Mouse (Mus musculus): ENCODE results near the gene Zfp773. TPM values are rescaled to one million over a fixed set of nuclear protein-coding genes. Genes with fewer than 3 reads are reported as not detected.

The Zfp773 gene
- polyA plus RNA-seq, 1 experiment from 2014 or later, result 2.0 TPM

Other genes starting within 250 kb of the Zfp773 start
- gene Aurkc, start 141.5 kb downstream of the Zfp773 start, polyA plus RNA-seq (2015; fragmentation: Nextera tagmentation; extraction: Ambion mirVana), result 0.17 TPM in 1 of 2 replicates, not detected in the other
- 12.0 and 12.6 TPM in 2 replicates for gene Zfp954, start 15.3 kb downstream of the Zfp773 start, polyA plus RNA-seq (2015; fragmentation: Nextera tagmentation; extraction: Ambion mirVana)
- gene Zfp418, start 34.6 kb upstream of the Zfp773 start, polyA plus RNA-seq (2015; fragmentation: Nextera tagmentation; extraction: Ambion mirVana), result 1.7 and 1.9 TPM in 2 replicates
- gene Zfp772, start 73.2 kb upstream of the Zfp773 start, polyA plus RNA-seq (2015; fragmentation: Nextera tagmentation; extraction: Ambion mirVana), result 7.3 and 7.5 TPM in 2 replicates
- gene Vmn2r29, start 110.6 kb upstream of the Zfp773 start, polyA plus RNA-seq (2015; fragmentation: Nextera tagmentation; extraction: Ambion mirVana), result 0.22 and 1.9 TPM in 2 replicates
- 3.1 and 5.1 TPM in 2 replicates for gene Gm45844, start 141.5 kb upstream of the Zfp773 start, polyA plus RNA-seq (2015; fragmentation: Nextera tagmentation; extraction: Ambion mirVana)
- gene Clcn4, start 164.1 kb upstream of the Zfp773 start, polyA plus RNA-seq (2015; fragmentation: Nextera tagmentation; extraction: Ambion mirVana), result 44.6 and 46.6 TPM in 2 replicates
- not detected in 2 replicates for gene Vmn2r30, start 200.9 kb upstream of the Zfp773 start, polyA plus RNA-seq (2015; fragmentation: Nextera tagmentation; extraction: Ambion mirVana)
- gene Gm45783, start 237.8 kb upstream of the Zfp773 start, polyA plus RNA-seq (2015; fragmentation: Nextera tagmentation; extraction: Ambion mirVana), result not detected in 2 replicates

All from kidney, embryonic 15.5 days (tissue).